Mouse (Mus musculus) layer of hippocampus, postnatal 10 days (tissue): ENCODE data around the gene Cd37. TPM values are rescaled to one million over a fixed set of nuclear protein-coding genes. Genes with fewer than 3 reads are reported as not detected.

Experiments used
- DNase-seq, 2 experiments: peaks; one replicate each; pipeline ENCODE4 v3.0.0; 2021; ENCODE audit warnings: low spot score in 2 of 2
- total RNA-seq, 2 experiments: library from RNA; stranded (reverse); gene quantifications; 2 replicates each; pipeline ENCODE4 v1.2.3; 2021

Gene Cd37
- total RNA-seq, 2 experiments from 2014 or later = 4.6 to 5.0 TPM

DNA sequence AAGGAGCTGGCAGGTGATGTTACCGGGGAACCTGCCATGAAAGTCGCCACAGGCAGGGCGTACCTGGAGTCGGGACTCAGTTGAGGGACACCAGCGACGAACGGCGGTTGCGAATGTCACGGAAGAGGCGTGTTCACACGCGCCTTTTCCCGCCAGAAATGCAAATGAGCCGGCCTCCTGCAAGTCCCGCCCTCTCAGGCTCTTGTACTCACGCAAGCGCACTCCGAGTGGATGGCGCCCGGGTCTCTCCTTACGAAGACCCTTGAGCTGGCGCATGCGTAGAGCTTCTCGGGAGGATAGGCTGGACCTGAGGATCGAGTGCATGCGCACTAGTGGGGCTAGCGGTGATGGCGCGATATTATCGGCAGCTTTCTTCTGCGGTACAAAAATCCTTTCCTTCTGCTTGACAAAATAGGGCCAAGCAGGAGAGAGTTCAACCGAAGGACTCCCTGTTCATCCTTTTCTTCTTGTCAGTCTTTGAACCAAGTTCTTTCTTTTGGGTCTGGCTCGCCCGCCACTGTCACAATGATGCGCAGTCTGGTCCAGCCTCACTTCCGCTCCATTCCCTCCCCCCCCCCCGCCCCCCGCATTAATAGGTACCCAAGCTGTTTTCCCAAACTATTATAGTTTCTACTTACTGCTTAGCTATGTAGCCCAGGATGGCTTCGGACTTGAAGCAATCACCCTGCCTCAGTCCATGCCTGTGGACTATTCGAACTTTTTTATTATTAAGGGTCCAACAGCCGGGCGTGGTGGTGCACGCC is 34.4 kb downstream of the Cd37 start, which contains the start of gene Ccdc155:
Gene Ccdc155 (minus strand): TSS at position 513 of the 764 bp plus-strand sequence.
- peak; percentile 90 to 92 for DNase-seq

GRCm38 (mm10) chr7:45202654-45203053 is 36.3 kb downstream of the Cd37 start:
- DNase-seq = no peak

- no peak for DNase-seq
These were observed 40.0 kb downstream of the Cd37 start for GRCm38 (mm10) chr7:45198961-45199360.

DNA sequence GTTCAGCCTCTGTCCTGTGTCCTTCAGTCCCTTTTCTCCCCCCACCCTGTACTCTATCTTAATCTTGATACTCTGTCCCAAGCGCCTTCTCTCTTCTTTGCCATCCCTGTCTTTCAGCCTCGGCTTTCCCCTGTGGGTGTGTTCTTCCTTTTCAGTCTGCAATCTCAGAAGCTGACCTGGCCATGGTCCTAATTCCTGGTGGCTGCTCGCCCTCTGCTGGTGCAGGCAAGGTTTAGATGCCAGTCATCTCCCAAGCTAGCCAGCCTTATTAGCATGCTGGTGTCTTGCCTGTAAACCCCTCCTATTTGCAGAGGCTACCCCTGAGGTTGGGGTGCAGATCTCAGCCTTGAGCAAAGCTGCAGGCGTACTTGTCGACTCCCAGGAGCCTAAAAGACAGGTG is 40.5 kb downstream of the Cd37 start:
- peak; percentile 72 to 81 for DNase-seq

- DNase-seq = no peak
These were observed 41.9 kb downstream of the Cd37 start for GRCm38 (mm10) chr7:45196994-45197393.

- DNase-seq = no peak
These were observed 42.8 kb downstream of the Cd37 start for GRCm38 (mm10) chr7:45196176-45196535.

DNA sequence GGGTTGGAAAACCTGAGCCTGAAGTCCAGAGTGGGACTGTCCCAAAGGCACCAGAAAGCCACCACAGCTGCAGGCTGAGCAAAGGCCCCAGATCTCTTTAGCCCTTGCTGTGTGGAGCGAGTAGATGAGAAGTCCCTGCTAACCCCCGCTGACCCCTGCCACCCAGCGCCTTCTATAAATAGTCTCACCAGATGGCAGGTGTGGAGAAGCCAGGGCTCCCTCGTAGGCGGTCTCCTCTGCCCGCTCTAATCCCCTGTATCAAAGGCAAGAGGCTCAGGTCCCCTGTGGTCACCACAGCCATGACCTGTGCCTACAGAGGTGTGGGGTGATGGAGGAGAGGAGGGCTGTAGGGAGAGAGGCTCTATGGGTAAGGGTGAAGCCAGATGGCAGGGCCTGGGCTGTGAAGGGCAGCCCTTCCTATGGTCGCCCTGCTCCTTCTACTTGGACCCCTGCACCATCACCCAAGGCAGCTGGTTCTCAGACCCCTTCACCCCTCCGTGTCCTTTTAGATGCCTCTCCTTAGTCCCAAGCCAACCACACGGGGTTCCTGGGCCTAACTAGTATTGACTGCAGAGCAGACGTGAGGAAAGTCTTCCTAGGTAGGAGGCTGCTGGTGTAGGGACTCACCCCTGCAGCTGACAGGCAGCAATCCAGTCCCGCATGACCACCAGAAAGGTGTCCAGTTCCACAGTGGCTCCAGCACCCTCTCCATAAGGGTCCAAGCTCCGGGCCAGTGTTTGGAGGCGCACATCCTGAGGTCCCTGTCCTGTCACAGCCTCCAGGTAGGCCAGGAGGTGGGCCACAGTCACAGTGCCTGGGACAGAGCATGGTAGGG is 43.4 kb downstream of the Cd37 start:
- no peak for DNase-seq

GRCm38 (mm10) chr7:45193871-45194785 is 44.8 kb downstream of the Cd37 start:
- no peak for DNase-seq

DNA sequence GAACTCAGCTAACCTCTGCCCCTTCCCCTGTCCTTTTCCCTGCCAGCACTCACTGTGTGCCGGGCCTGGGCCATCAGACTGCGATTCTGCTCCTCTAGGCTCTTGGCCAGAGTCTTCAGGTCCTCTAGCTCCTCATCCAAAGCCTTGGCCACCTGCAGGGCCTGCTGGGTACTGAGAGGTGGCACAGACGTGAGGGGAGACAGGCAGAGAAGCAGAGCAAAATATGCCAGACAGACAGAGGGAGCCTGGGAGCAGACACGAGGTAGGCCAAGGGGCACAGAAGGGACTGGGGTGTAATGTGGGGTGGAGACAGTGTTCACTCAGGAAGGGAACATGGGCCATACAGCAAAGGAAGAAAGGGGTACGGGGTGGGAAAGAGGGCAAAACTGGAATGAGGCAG is 45.5 kb downstream of the Cd37 start:
- DNase-seq = no peak

GRCm38 (mm10) chr7:45192585-45193310 is 46.2 kb downstream of the Cd37 start:
- no peak for DNase-seq

GRCm38 (mm10) chr7:45191803-45192363 is 47.0 kb downstream of the Cd37 start:
- DNase-seq = no peak

- DNase-seq = no peak
These were observed 47.8 kb downstream of the Cd37 start for GRCm38 (mm10) chr7:45191161-45191560.

GRCm38 (mm10) chr7:45190186-45190585 is 48.7 kb downstream of the Cd37 start:
- DNase-seq = no peak

DNA sequence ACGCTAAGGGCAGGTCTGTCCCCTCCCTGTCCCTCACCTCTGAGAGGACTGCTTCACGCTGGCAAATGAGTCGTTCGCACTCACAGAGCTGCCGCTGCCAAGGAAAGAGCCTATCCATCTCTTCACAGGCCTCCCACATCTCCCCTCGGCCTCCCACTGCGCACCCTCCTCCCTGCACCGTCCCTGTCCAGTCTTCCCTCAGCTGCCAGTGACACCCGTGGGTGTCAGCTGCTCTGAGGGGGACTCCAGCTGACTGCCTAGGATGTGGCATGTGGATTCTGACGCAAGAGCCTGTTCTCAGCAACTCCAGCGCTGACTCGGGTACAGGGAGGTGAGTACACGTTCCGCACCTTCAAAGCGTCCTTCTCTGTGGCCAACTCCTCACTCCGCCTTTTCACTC is 49.3 kb downstream of the Cd37 start:
- DNase-seq = no peak

- DNase-seq = no peak
These were observed 53.0 kb downstream of the Cd37 start for GRCm38 (mm10) chr7:45185921-45186320.

DNA sequence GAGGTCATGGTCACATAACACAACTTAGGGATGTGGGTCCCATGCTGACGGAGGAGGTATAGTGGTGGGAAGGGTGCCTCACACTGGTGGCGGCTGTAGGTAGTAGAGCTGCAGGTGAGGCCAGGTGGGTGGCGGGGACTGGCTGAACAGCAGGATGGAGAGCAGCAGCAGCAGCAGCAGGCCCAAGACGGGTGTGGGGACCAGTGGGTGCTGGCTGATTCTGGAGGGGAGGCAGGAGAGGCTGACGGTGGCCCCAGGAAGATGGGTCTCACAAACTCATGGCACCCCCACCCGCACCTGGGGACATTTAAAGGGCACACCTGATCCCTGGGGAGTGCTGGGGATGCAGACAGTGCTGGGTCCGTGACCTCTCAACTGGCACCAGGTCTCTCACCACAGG is 55.2 kb downstream of the Cd37 start:
- DNase-seq = no peak
